Mouse (Mus musculus): ENCODE results near the gene Dlg2. TPM values are rescaled to one million over a fixed set of nuclear protein-coding genes. Genes with fewer than 3 reads are reported as not detected.

Dlg2 gene
- polyA plus RNA-seq, 1 experiment: 4.1 TPM

- Histone ChIP-seq H3K9me3 (no peaks in the 10 kb centered on the region), H3K36me3 (replicated peaks; ENCODE audit: low read length) (no peaks in the 10 kb centered on the region), H3K4me1 (peaks cover 63% of the 10 kb centered on the region), H3K4me3 (replicated peaks) (no peak overlapping the region), H3K27me3 (replicated peaks) (no peaks in the 10 kb centered on the region)
- no peak for TF ChIP-seq FLI1 (IDR thresholded peaks at IDR 0.05; ENCODE audit: low read length)
- TF ChIP-seq GATA1 (IDR thresholded peaks at IDR 0.05; ENCODE audit: borderline replicate concordance, low read length): no peak
These were observed 1984.1 kb downstream of the Dlg2 start for GRCm38 (mm10) chr7:92460578-92460977.

- H3K36me3 ChIP-seq (replicated peaks; ENCODE audit: low read length): no peaks in the 10 kb centered on the region
- peaks cover 63% of the 10 kb centered on the region for H3K4me1 ChIP-seq
- no peaks in the 10 kb centered on the region for H3K9me3 ChIP-seq
- TF ChIP-seq FLI1 (IDR thresholded peaks at IDR 0.05; ENCODE audit: low read length) (no peak), GATA1 (IDR thresholded peaks at IDR 0.05; ENCODE audit: borderline replicate concordance, low read length) (no peak)
- H3K4me3 ChIP-seq (replicated peaks): no peak overlapping the region
- H3K27me3 ChIP-seq (replicated peaks): no peaks in the 10 kb centered on the region
These were observed 1984.8 kb downstream of the Dlg2 start for GRCm38 (mm10) chr7:92461256-92461655.

- no peaks in the 10 kb centered on the region for H3K27me3 ChIP-seq (replicated peaks)
- H3K36me3 ChIP-seq (replicated peaks; ENCODE audit: low read length): no peaks in the 10 kb centered on the region
- H3K9me3 ChIP-seq: no peaks in the 10 kb centered on the region
- peak overlapping the region; percentile 62 for H3K4me3 ChIP-seq (replicated peaks)
- peaks cover 55% of the 10 kb centered on the region for H3K4me1 ChIP-seq
- peak; percentile 23; the same call in 1 of the 3 replicates for TF ChIP-seq GATA1 (IDR thresholded peaks at IDR 0.05; ENCODE audit: borderline replicate concordance, low read length)
- TF ChIP-seq FLI1 (IDR thresholded peaks at IDR 0.05; ENCODE audit: low read length): no peak
These were observed 1986.8 kb downstream of the Dlg2 start for GRCm38 (mm10) chr7:92463080-92463877.

DNA sequence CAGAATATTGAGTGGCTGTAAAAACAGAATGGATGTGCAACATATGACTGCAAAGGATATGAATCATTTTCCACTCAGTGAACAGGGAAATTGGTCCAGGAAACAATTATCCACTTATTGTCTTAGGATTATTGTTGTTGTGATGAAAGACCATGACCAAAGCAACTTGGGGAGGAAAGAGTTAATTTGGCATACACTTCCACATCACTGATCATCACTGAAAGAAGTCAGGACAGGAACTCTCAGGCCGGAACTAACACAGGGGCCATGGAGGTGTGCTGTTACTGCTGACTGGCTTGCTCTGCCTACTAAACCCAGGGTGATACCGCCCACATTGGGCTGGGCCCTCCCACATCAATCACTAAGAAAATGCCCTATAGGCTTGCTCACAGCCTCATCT lies 1987.8 kb downstream of the Dlg2 start:
- Histone ChIP-seq H3K9me3 (no peaks in the 10 kb centered on the region), H3K4me3 (replicated peaks) (no peak overlapping the region), H3K4me1 (peaks cover 52% of the 10 kb centered on the region), H3K36me3 (replicated peaks; ENCODE audit: low read length) (no peaks in the 10 kb centered on the region), H3K27me3 (replicated peaks) (no peaks in the 10 kb centered on the region)
- no peak for TF ChIP-seq FLI1 (IDR thresholded peaks at IDR 0.05; ENCODE audit: low read length)
- TF ChIP-seq GATA1 (IDR thresholded peaks at IDR 0.05; ENCODE audit: borderline replicate concordance, low read length): no peak

DNA sequence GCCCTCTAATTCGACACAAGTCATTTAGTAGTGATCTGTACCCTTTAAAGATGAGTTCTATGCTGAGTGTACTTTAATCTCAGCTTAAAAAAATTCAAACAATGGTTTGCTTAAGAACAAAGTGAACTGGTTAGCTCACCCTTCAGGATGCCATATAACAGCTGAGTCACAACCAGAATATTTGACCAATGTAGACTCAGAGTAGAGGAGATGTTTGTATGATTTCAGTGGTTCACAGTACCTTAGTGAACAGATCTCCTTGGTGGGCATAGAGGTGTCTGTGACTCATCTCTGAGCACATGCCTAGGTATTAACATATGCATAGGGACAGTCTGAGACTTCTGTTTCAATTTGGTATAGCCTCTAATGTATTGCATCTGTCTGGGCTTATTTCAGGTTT lies 2002.7 kb downstream of the Dlg2 start:
- Histone ChIP-seq H3K27me3 (replicated peaks) (no peaks in the 10 kb centered on the region), H3K36me3 (replicated peaks; ENCODE audit: low read length) (no peaks in the 10 kb centered on the region), H3K4me3 (replicated peaks) (no peak overlapping the region), H3K9me3 (peaks cover 4% of the 10 kb centered on the region; the same call in 1 of the 2 replicates), H3K4me1 (peaks cover 13% of the 10 kb centered on the region)
- TF ChIP-seq FLI1 (IDR thresholded peaks at IDR 0.05; ENCODE audit: low read length): no peak

DNA sequence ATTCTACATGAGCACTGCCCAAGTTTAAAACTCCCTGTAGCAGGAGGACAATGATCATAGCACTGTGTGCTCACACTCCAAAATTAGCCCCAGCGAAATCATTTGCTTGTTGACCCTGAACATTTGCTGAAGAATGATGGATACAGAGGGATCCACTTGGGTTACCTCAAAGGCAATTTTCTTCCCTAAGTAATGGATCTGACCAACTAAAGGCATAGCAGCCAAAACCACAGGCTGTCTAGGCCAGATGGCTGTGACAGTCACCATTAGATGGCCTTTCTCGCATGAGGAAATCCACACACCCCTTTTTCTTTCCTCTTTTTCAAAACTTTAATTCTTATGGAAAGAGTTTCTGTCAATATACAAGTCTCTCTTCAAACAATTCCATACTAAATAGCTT lies 2003.3 kb downstream of the Dlg2 start:
- H3K27me3 ChIP-seq (replicated peaks): no peaks in the 10 kb centered on the region
- H3K4me3 ChIP-seq (replicated peaks): no peak overlapping the region
- no peaks in the 10 kb centered on the region for H3K36me3 ChIP-seq (replicated peaks; ENCODE audit: low read length)
- TF ChIP-seq GATA1 (IDR thresholded peaks at IDR 0.05; ENCODE audit: borderline replicate concordance, low read length): no peak
- no peak for TF ChIP-seq FLI1 (IDR thresholded peaks at IDR 0.05; ENCODE audit: low read length)
- H3K9me3 ChIP-seq: peaks cover 7% of the 10 kb centered on the region; the same call in 1 of the 2 replicates
- peaks cover 13% of the 10 kb centered on the region for H3K4me1 ChIP-seq

DNA sequence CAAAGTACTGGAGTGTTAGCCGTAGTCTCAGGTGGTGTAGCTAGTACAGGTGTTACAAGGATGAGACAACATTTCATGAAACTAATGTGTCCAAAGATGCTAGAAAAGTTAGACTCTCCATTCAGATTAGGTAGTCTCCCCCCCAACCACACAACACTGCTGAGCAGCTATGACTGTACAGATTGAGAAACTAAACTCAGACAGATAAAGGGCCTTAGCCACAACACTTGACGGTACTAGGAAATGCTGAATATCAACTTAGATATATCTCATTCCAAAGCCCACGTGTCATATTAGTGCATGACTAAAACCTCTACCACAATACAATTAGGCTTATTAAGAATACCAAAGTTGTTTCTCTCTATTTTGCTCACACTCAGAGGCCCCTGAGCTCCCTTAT lies 2006.9 kb downstream of the Dlg2 start:
- H3K36me3 ChIP-seq (replicated peaks; ENCODE audit: low read length): no peaks in the 10 kb centered on the region
- peaks cover 3% of the 10 kb centered on the region; the same call in 1 of the 2 replicates for H3K9me3 ChIP-seq
- TF ChIP-seq GATA1 (IDR thresholded peaks at IDR 0.05; ENCODE audit: borderline replicate concordance, low read length) (no peak), FLI1 (IDR thresholded peaks at IDR 0.05; ENCODE audit: low read length) (no peak)
- no peaks in the 10 kb centered on the region for H3K27me3 ChIP-seq (replicated peaks)
- no peak overlapping the region for H3K4me3 ChIP-seq (replicated peaks)
- H3K4me1 ChIP-seq: peaks cover 13% of the 10 kb centered on the region

DNA sequence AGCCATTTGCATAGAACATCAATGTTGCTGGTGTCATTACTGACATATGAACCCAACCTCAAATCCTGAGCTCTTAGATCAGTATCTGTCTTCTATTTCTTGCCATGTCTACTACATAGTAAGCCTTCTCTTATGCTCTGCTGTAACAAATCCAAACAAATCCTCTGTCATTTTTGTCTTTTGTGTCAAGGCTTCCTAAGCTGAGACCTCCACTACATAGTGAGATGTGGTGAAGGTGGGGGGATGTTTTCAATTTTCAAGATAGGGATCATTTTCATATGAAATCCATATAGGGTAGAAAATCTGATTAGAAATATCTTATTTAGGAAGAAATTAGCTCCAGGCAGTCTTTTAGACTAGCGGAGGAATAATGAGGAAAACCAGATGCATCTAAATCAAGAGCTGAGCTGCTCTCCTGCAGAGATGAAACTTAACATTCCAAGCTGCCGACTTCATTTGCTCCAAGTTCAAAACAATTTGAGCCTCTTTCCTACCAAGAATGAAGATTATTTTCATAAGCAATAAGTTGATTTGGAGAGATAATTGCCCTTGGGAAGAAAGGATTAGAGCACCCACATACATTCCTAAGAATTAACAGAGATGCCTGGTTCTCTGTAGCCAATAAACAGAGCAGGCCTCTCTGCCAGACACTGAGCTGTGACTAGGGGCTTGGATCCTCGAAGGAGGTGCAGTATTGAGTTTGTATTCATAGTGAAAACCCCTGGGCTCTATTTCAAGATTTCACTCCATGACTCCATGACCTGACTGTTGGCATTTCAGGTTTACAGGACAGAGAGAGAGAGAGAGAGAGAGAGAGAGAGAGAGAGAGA lies 2009.6 kb downstream of the Dlg2 start:
- no peaks in the 10 kb centered on the region for H3K36me3 ChIP-seq (replicated peaks; ENCODE audit: low read length)
- no peak for TF ChIP-seq FLI1 (IDR thresholded peaks at IDR 0.05; ENCODE audit: low read length)
- no peak for TF ChIP-seq GATA1 (IDR thresholded peaks at IDR 0.05; ENCODE audit: borderline replicate concordance, low read length)
- peaks cover 3% of the 10 kb centered on the region; the same call in 1 of the 2 replicates for H3K9me3 ChIP-seq
- no peaks in the 10 kb centered on the region for H3K27me3 ChIP-seq (replicated peaks)
- peaks cover 8% of the 10 kb centered on the region for H3K4me1 ChIP-seq
- H3K4me3 ChIP-seq (replicated peaks): no peak overlapping the region

GRCm38 (mm10) chr7:92486878-92487277 lies 2010.4 kb downstream of the Dlg2 start:
- Histone ChIP-seq H3K4me3 (replicated peaks) (no peak overlapping the region), H3K4me1 (peaks cover 8% of the 10 kb centered on the region), H3K27me3 (replicated peaks) (no peaks in the 10 kb centered on the region), H3K36me3 (replicated peaks; ENCODE audit: low read length) (no peaks in the 10 kb centered on the region), H3K9me3 (peaks cover 3% of the 10 kb centered on the region; the same call in 1 of the 2 replicates)
- no peak for TF ChIP-seq GATA1 (IDR thresholded peaks at IDR 0.05; ENCODE audit: borderline replicate concordance, low read length)
- TF ChIP-seq FLI1 (IDR thresholded peaks at IDR 0.05; ENCODE audit: low read length): no peak

GRCm38 (mm10) chr7:92492262-92492661 lies 2015.8 kb downstream of the Dlg2 start:
- Histone ChIP-seq H3K36me3 (replicated peaks; ENCODE audit: low read length) (no peaks in the 10 kb centered on the region), H3K9me3 (no peaks in the 10 kb centered on the region; the same call in 1 of the 2 replicates), H3K27me3 (replicated peaks) (no peaks in the 10 kb centered on the region), H3K4me3 (replicated peaks) (no peak overlapping the region), H3K4me1 (peaks cover 6% of the 10 kb centered on the region; the same call in 1 of the 2 replicates)
- TF ChIP-seq GATA1 (IDR thresholded peaks at IDR 0.05; ENCODE audit: borderline replicate concordance, low read length): no peak
- TF ChIP-seq FLI1 (IDR thresholded peaks at IDR 0.05; ENCODE audit: low read length): no peak
